ENCODE assay signal across 17 mouse cellular contexts in genomic region chr12:36792205-36792604, GRCm38 (mm10).
DNase-seq lines count a peak whose midpoint lies in the region; ATAC-seq and TF ChIP-seq lines count a peak whose summit lies in the region.
"Had no signal": no experiment of that assay in that cellular context is flagged by ENCODE, and none has a peak within 500 bp of the region (broad histone marks: within the 10 kb centered on the region; RNA-seq: fewer than 3 reads in every experiment).

No protein-coding gene starts in this region.

- WGBS in liver, embryonic 11.5 days: 55% methylated on average over 3 of the region's 3 CpGs
- WGBS in hindbrain, postnatal 0 days: 91% methylated on average over 3 of the region's 3 CpGs

- no peak overlapping the region for H3K9ac ChIP-seq in liver, embryonic 11.5 days (ENCODE audit: low read depth, low read length)
- H3K9ac ChIP-seq in CH12.LX (ENCODE audit: insufficient read depth, low read depth): no peak overlapping the region
- H3K9ac ChIP-seq in hindbrain, postnatal 0 days (replicated peaks; ENCODE audit: low read length): no peak overlapping the region
- H3K9ac ChIP-seq: heart, embryonic 15.5 days; limb, embryonic 15.5 days had no signal

- no peaks in the 10 kb centered on the region for H3K27me3 ChIP-seq in liver, embryonic 11.5 days (replicated peaks; ENCODE audit: control insufficient read depth, insufficient read depth, low read length)
- H3K27me3 ChIP-seq in CH12.LX (replicated peaks): no peaks in the 10 kb centered on the region
- no peaks in the 10 kb centered on the region for H3K27me3 ChIP-seq in hindbrain, postnatal 0 days (ENCODE audit: insufficient read depth, low read length)
- H3K27me3 ChIP-seq: heart, embryonic 15.5 days; limb, embryonic 15.5 days had no signal

- TF ChIP-seq RAD21 in CH12.LX (IDR thresholded peaks at IDR 0.05; ENCODE audit: low read depth, low read length): no peak

- ATAC-seq in liver, embryonic 11.5 days (replicated peaks; ENCODE audit: low FRiP score): no peak
- ATAC-seq in hematopoietic stem cell, adult 5-6 weeks (replicated peaks in 1 of 2; ENCODE audit: insufficient read depth in 1 of 2, low FRiP score in 2 of 2, low TSS enrichment in 1 of 2, low read depth in 1 of 2, poor library complexity in 2 of 2, severe bottlenecking in 2 of 2): peak; percentile 99 to 100
- peak; percentile 70 for ATAC-seq in megakaryocyte-erythroid progenitor cell, adult 5-6 weeks (replicated peaks; ENCODE audit: low FRiP score, low TSS enrichment, poor library complexity, severe bottlenecking)
- no peak for ATAC-seq in hindbrain, postnatal 0 days
- ATAC-seq in inflammation-experienced regulatory T-cells, adult 6 months: no peak
- ATAC-seq: forebrain, embryonic 14.5 days had no signal

- TF ChIP-seq EP300 in CH12.LX (IDR thresholded peaks at IDR 0.05; ENCODE audit: low read length): peak; percentile 24; the same call in 1 of the 2 replicates

- no peak overlapping the region for H3K4me3 ChIP-seq in liver, embryonic 11.5 days (ENCODE audit: low read depth, low read length)
- H3K4me3 ChIP-seq in CH12.LX (replicated peaks in 1 of 3; ENCODE audit: low read depth in 2 of 3, low read length in 2 of 3, poor library complexity in 1 of 3): no peak overlapping the region
- H3K4me3 ChIP-seq in hindbrain, postnatal 0 days (ENCODE audit: low read length): no peak overlapping the region
- H3K4me3 ChIP-seq: erythroblast, embryonic 14.5 days; gastrocnemius, adult 2 months; heart, embryonic 15.5 days; hindbrain, embryonic 10.5 days; limb, embryonic 15.5 days; midbrain, embryonic 10.5 days had no signal

- no peak for TF ChIP-seq POLR2A in CH12.LX (IDR thresholded peaks at IDR 0.05; ENCODE audit: low read depth, low read length)

- H3K79me2 ChIP-seq in CH12.LX (replicated peaks; ENCODE audit: control insufficient read depth, extremely low read depth, insufficient read depth, poor library complexity, severe bottlenecking): no peaks in the 10 kb centered on the region

- TF ChIP-seq CTCF in CH12.LX (conservative IDR thresholded peaks at IDR 0.05 in 1 of 2, IDR thresholded peaks at IDR 0.05 in 1 of 2; ENCODE audit: low read depth in 2 of 2, low read length in 2 of 2): no peak
- TF ChIP-seq CTCF in hindbrain, postnatal 0 days (IDR thresholded peaks at IDR 0.05; ENCODE audit: low read depth): no peak

- in situ Hi-C loops in CH12.LX (cut with MboI; ENCODE audit: low pct_ligation_motif_present, low pct_unique_long_range_greater_than_20kb, low sequenced_read_pairs): no loop called here

- DNase-seq in liver (peak; percentile 6), CH12.LX (ENCODE audit: extremely low read depth) (peak; percentile 57)
- DNase-seq in liver, embryonic 11.5 days (ENCODE audit: low spot score): no peak
- DNase-seq in hindbrain, postnatal 0 days (ENCODE audit: low spot score): no peak
- DNase-seq in adrenal gland, adult 18-20 months (ENCODE audit: low spot score in 2 of 2): no peak
- DNase-seq: cerebellum, postnatal 25 days; gastrocnemius, adult 2 months; right cerebral cortex, postnatal 4 days had no signal

- dilution Hi-C loops in CH12.LX (cut with MboI; ENCODE audit: extremely low pct_ligation_motif_present, extremely low pct_unique_long_range_greater_than_20kb, low sequenced_read_pairs): no loop called here

- no peaks in the 10 kb centered on the region for H3K4me1 ChIP-seq in liver, embryonic 11.5 days (replicated peaks; ENCODE audit: control insufficient read depth, insufficient read depth, low read length)
- peaks cover 2 to 7% of the 10 kb centered on the region in 2 experiments; a peak in 3 of 4 replicates for H3K4me1 ChIP-seq in CH12.LX (ENCODE audit: control insufficient read depth in 1 of 2, insufficient read depth in 2 of 2)
- no peaks in the 10 kb centered on the region for H3K4me1 ChIP-seq in hindbrain, postnatal 0 days (ENCODE audit: insufficient read depth, low read length)
- H3K4me1 ChIP-seq: heart, embryonic 15.5 days; hindbrain, embryonic 10.5 days; midbrain, embryonic 10.5 days had no signal

- H3K4me2 ChIP-seq in liver, embryonic 11.5 days: no peak overlapping the region
- H3K4me2 ChIP-seq in CH12.LX (ENCODE audit: insufficient read depth, low read depth, poor library complexity, severe bottlenecking): peak overlapping the region; percentile 64
- H3K4me2 ChIP-seq in hindbrain, postnatal 0 days (ENCODE audit: low read depth, low read length): no peak overlapping the region
- H3K4me2 ChIP-seq: heart, embryonic 15.5 days; limb, embryonic 15.5 days had no signal

- no peaks in the 10 kb centered on the region for H3K36me3 ChIP-seq in liver, embryonic 11.5 days (ENCODE audit: control insufficient read depth, insufficient read depth, low read length)
- H3K36me3 ChIP-seq in CH12.LX (replicated peaks in 1 of 2; ENCODE audit: control insufficient read depth in 1 of 2, insufficient read depth in 1 of 2, low read length in 1 of 2): no peaks in the 10 kb centered on the region
- H3K36me3 ChIP-seq in hindbrain, postnatal 0 days (ENCODE audit: insufficient read depth, low read length): no peaks in the 10 kb centered on the region
- H3K36me3 ChIP-seq: heart, embryonic 15.5 days; hindbrain, embryonic 10.5 days; limb, embryonic 15.5 days; midbrain, embryonic 10.5 days had no signal

- no peaks in the 10 kb centered on the region for H3K9me3 ChIP-seq in liver, embryonic 11.5 days (ENCODE audit: control insufficient read depth, low read length)
- no peaks in the 10 kb centered on the region for H3K9me3 ChIP-seq in CH12.LX (replicated peaks; ENCODE audit: low read length)
- H3K9me3 ChIP-seq in hindbrain, postnatal 0 days (ENCODE audit: low read length): no peaks in the 10 kb centered on the region
- H3K9me3 ChIP-seq: heart, embryonic 15.5 days; hindbrain, embryonic 10.5 days; limb, embryonic 15.5 days; midbrain, embryonic 10.5 days had no signal

- no peak overlapping the region for H3K27ac ChIP-seq in liver, embryonic 11.5 days (ENCODE audit: low read depth, low read length)
- H3K27ac ChIP-seq in CH12.LX (ENCODE audit: insufficient read depth, low read depth): no peak overlapping the region
- no peak overlapping the region for H3K27ac ChIP-seq in hindbrain, postnatal 0 days
- H3K27ac ChIP-seq: gastrocnemius, adult 2 months; heart, embryonic 15.5 days; hindbrain, embryonic 10.5 days; limb, embryonic 15.5 days; midbrain, embryonic 10.5 days had no signal

TF ChIP-seq in CH12.LX, 34 proteins besides CTCF, POLR2A, EP300 and RAD21:
- TF ChIP-seq MYC (IDR thresholded peaks at IDR 0.05; ENCODE audit: low read depth, low read length) (no peak), BHLHE40 (IDR thresholded peaks at IDR 0.05; ENCODE audit: low read depth, low read length) (peak; percentile 26; the same call in 1 of the 2 replicates), MAFK (IDR thresholded peaks at IDR 0.05; ENCODE audit: insufficient replicate concordance, low read length) (no peak)
TF ChIP-seq in CH12.LX: peak in this region for 1.

Comparison
In these comparisons a context has a peak if more than half of its experiments do, and no peak if none do; other contexts are left out.
1. DNase-seq: peak in liver (single experiment) and CH12.LX (single experiment); none in liver, embryonic 11.5 days (single experiment), hindbrain, postnatal 0 days (single experiment) and adrenal gland, adult 18-20 months (0 of 2).
2. ATAC-seq: peak in hematopoietic stem cell, adult 5-6 weeks (2 of 2) and megakaryocyte-erythroid progenitor cell, adult 5-6 weeks (single experiment); none in liver, embryonic 11.5 days (single experiment), hindbrain, postnatal 0 days (single experiment) and inflammation-experienced regulatory T-cells, adult 6 months (single experiment).